Mouse (Mus musculus): ENCODE results near the gene Tpgs1. TPM values are rescaled to one million over a fixed set of nuclear protein-coding genes. Genes with fewer than 3 reads are reported as not detected.
"Not testable (repeated sequence)": the region's sequence is repeated elsewhere in the genome, so short reads cannot be mapped to it uniquely, and the experiment has no call there.

The Tpgs1 gene
- total RNA-seq, 2 experiments from 2014 or later: 4.1 to 8.5 TPM

DNA sequence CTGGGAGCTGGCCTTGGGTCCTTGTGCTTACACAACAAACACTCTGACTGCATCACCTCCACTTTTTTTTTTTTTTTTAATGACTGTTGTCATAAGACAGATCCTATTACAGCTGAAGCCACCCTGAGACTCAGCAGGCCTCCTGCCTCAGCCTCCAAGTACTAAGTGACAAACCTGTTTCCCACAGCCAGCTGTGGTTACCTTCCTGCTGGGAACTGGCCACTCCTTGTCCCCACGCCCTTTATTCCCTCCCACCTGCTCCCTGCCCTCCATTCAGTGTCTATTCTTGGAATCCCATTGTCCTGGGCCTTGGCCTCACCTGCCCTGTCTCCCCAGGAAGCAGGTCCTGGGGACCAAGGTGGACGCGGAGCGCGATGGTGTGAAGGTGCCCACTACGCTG is 18.3 kb downstream of the Tpgs1 start:
- no peak for ATAC-seq (replicated peaks; ENCODE audit: low FRiP score, low TSS enrichment, poor library complexity, severe bottlenecking)

GRCm38 (mm10) chr10:79688720-79689119 is 19.6 kb downstream of the Tpgs1 start, which contains the start of gene Gzmm:
TSS of gene Gzmm (plus strand) at chr10:79689020.
- 0 out of 2 replicates have a peak, but pooled peaks have one; percentile 5 for ATAC-seq (replicated peaks; ENCODE audit: low FRiP score, low TSS enrichment, poor library complexity, severe bottlenecking)

GRCm38 (mm10) chr10:79689178-79689577 is 20.0 kb downstream of the Tpgs1 start:
- no peak for ATAC-seq (replicated peaks; ENCODE audit: low FRiP score, low TSS enrichment, poor library complexity, severe bottlenecking)

DNA sequence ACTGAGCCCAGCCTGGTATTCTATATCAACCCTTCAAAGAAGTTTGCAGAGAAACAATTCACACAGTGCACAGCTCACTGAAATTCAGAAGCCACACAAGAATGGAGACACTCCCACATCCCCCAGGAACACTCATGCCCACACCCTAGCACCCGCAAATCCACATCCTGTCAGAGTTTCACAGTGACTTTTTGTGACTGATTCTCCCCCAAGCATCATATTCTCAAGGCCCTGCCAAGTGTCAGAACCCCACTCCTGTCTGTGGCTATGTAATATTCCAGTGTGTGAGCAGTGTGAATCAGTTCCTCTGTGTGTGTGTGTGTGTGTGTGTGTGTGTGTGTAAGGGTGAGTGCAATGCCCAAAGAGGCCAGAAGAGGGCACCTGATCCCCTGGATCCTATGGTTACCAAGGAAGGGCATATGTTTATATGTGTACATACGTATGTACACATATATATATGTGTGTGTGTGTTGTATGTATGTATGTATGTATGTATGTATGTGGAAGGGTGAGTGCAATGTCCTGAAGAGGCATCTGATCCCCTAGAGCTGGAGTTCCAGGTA is 22.9 kb downstream of the Tpgs1 start:
- no peak for ATAC-seq (replicated peaks; ENCODE audit: low FRiP score, low TSS enrichment, poor library complexity, severe bottlenecking)

GRCm38 (mm10) chr10:79693580-79694378 is 24.6 kb downstream of the Tpgs1 start:
- no peak for ATAC-seq (replicated peaks; ENCODE audit: low FRiP score, low TSS enrichment, poor library complexity, severe bottlenecking)

GRCm38 (mm10) chr10:79694379-79694655 is 25.1 kb downstream of the Tpgs1 start:
- no peak for ATAC-seq (replicated peaks; ENCODE audit: low FRiP score, low TSS enrichment, poor library complexity, severe bottlenecking)

GRCm38 (mm10) chr10:79695231-79696128 is 26.3 kb downstream of the Tpgs1 start:
- peak; percentile 86 for ATAC-seq (replicated peaks; ENCODE audit: low FRiP score, low TSS enrichment, poor library complexity, severe bottlenecking)

DNA sequence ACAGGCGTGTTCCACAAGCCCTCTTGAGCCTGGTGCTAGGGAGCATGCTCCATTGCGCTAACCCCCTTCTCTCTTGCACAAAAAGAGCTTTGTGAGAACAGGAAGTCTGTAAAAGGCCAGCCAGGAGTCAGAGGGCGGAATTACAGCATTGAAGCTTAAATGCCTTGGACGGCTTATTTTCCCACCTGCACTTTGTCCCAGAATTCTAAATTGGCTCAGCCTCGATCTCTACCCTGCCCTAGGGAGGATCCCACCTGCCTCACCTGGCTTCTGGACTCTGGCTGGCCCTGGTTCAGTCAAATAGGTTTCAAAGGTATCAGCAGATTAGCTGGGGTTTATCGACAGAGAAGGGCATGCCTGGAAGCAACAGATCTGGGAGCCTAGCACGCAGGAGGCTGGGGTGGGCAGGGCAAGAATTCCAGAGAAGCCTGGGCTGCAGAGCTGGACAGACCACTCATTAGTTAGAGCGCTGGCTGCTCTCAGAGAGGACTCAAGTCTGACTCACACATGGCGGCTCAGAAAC is 27.0 kb downstream of the Tpgs1 start:
- no peak for ATAC-seq (replicated peaks; ENCODE audit: low FRiP score, low TSS enrichment, poor library complexity, severe bottlenecking)

DNA sequence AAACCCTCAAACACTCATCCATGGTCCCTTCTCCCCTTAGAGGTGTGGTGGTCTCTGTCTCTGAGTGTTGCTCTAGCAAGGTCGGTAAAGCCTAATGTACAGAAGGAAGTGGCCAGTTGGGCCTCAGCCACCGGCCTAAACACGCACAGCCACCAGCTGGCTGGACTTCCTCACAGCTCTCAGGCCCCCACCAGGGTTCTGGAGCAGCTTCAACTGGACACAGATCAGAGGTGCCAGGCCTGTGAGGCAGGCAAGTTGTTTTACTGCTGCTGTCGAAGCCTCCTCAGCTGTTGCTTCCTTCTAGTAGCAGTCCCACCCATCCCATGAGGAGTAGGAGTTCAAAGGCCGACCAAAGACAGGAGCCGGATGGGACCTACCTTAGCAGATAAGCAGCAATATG is 28.7 kb downstream of the Tpgs1 start:
- no peak for ATAC-seq (replicated peaks; ENCODE audit: low FRiP score, low TSS enrichment, poor library complexity, severe bottlenecking)

- no peak for ATAC-seq (replicated peaks; ENCODE audit: low FRiP score, low TSS enrichment, poor library complexity, severe bottlenecking)
These were observed 29.3 kb downstream of the Tpgs1 start for GRCm38 (mm10) chr10:79698459-79698858.

DNA sequence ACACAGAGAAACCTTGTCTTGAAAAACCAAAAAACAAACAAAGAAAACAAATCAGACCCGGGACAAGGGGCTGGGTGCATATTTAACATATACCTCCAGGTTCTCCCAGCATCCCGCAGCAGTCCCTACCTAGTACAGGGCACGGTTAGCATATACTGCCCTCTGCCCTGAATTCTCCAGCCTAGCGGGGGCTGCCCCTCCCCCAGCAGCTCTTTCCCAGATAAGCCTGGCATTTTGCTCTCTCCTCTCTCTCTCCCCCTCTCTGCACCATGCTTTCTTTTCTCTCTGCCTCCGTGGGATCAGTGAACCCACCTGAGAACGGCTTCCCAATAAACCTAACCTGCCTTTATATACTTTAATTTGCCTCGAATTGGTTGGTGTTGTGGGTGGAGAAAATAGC is 31.5 kb downstream of the Tpgs1 start:
- ATAC-seq (replicated peaks; ENCODE audit: low FRiP score, low TSS enrichment, poor library complexity, severe bottlenecking): no peak

DNA sequence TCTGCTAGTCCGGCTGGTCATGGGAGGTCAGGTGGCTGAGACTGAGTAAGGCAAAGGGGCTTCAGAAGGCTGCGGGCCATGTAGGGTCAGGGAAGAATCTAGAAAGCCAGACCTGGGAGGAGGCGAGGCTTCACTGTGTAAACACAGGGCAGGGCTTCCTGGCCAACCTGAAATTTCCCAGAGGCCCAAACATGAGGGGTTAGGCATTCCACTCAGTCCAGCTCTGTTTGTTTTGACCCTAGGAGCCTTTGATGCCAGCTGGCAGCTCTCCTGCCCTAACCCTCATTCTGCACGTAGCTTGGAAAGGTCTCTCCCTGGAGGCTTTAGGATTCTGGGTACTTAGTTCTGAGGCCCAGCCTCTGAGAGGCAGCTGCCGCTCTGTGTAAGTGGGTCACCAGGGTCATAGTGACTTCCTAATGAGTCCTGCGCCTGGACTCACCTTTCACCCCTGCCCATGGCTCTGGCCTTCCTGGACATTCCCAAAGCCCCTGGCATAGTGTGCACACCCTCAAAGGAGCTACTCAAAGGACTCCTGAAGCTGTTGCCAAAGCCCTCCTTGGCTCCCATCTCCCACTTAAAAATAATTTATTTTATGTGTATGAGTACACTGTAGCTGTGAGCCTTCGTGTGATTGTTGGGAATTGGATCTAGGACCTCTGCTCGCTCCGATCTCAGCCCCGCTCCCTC is 32.4 kb downstream of the Tpgs1 start:
- ATAC-seq (replicated peaks; ENCODE audit: low FRiP score, low TSS enrichment, poor library complexity, severe bottlenecking): no peak

GRCm38 (mm10) chr10:79702970-79703369 is 33.8 kb downstream of the Tpgs1 start:
- ATAC-seq (replicated peaks; ENCODE audit: low FRiP score, low TSS enrichment, poor library complexity, severe bottlenecking): not testable (repeated sequence)

DNA sequence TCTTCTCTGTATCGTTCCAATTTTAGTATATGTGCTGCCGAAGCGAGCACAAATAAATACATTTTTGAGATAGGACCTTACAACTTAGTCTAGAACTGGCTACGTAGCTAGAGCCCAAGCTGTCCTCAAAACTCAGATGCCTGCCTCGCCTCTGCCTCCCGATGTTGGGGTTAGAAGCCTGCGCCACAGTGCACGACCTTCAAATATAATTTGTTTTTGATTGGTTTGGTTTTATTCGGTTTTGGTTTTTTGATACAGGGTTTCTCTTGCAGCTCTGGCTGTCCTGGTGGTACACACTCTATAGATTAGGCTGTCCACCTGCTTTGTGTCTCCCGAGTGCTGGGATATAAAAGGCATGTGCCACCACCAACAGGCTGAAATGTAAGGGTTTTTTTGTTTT is 34.4 kb downstream of the Tpgs1 start:
- no peak for ATAC-seq (replicated peaks; ENCODE audit: low FRiP score, low TSS enrichment, poor library complexity, severe bottlenecking)

DNA sequence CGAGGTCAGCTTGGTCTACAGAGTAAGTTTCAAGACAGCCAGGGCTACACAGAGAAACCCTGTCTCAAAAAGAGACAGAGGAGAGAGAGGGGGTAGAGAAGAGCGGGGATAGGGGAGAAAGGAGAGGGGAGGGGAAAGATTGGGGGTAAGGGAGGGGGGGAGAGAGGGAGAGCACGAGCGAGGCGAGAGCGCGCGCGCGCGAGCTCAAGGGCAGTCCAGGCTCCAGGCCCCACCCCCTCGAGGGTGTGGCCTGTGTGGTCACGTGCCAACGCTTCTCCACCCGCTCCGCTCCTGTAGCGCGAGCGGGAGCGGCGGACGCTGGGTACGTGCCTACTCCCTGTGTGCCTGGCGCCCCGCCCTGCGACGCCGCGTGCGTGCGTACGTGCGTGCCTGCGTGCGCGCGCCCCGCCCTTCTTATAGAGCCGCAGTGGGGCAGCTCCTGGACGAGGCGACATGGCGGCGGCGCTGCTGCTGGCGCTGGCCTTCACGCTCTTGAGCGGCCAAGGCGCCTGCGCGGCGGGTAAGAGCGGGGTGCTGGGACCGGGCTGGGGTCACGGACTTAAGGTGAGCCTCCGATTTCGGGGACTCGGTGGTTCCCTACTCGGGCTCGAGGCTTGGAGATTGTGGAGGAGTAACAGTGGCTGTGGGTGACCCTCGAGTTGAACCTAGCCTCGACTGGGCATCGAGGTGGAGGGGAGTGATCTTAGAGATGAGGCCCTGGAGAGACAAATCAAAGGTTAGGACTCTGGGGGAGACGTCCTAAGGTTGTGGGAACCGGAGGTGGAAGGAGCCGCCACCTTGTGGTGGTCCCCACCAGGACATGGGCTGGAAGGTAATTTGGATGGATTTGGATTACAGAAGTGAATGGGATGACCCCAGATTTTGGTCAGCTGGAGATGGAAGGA is 35.1 kb downstream of the Tpgs1 start, which contains the start of gene Bsg:
Bsg (plus strand) TSS at position 427 of the 905 bp plus-strand sequence.
- peak; percentile 80 for ATAC-seq (replicated peaks; ENCODE audit: low FRiP score, low TSS enrichment, poor library complexity, severe bottlenecking)

GRCm38 (mm10) chr10:79704970-79705360 is 35.8 kb downstream of the Tpgs1 start:
- no peak for ATAC-seq (replicated peaks; ENCODE audit: low FRiP score, low TSS enrichment, poor library complexity, severe bottlenecking)

DNA sequence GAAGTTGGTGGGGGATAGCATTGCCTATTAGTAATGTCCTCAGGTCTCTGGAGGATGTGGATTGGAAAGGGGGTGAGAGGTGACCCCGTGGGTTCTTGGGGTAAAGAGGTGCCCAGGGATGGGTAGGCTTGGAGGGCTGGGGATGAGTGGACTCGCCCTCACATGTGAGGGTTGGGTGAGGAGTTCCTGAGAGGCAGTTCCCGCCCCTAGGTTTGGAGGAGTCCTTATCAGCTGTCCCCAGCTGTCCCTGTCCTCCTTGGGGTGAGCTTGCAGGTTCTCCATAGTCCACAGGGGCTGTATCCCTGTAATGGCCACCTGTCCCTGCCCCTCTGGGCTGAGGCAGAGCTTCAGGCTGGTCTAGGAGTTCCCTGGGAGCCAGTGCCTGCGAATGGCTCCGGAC is 36.8 kb downstream of the Tpgs1 start:
- peak; percentile 80 for ATAC-seq (replicated peaks; ENCODE audit: low FRiP score, low TSS enrichment, poor library complexity, severe bottlenecking)

DNA sequence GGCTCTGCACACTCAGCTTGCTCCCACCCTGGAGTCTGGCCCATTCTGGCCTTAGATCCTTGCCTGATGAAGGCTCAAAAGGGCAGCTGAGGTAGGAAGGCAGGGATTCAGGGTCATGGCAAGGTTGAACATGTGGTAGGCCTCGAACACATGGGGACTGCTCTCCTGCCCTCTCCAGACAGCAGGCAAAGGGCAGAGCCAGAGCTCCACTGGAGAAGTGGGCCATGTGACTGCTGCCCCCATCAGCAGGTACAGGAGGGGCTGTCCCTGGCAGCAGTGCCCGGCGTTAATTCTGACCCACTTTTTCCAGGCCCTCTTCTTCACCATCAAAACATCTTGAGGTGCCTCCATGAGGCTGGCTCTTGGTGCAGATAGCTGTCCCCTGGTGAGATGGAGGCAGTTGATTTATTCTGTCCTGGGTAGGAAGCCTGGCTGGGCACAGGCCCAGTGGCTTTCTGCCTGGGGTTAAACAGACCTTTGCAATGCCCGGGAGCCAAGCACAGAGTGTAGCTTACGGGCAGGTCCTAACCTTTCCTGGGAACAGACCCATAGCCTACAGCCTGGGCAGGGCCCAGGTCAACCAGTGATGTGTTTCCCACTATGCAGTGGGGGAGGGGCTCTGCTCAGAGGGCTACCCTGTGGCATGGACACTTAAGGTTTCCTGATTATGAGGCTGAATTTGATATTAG is 37.4 kb downstream of the Tpgs1 start:
- ATAC-seq (replicated peaks; ENCODE audit: low FRiP score, low TSS enrichment, poor library complexity, severe bottlenecking): no peak
